Mouse (Mus musculus): ENCODE data around the gene Dcpp3. TPM values are rescaled to one million over a fixed set of nuclear protein-coding genes. Genes with fewer than 3 reads are reported as not detected.
A peak's percentile ranks its signal among the peaks of the same experiment; 100 is the strongest.
"Not testable (repeated sequence)": the region's sequence is repeated elsewhere in the genome, so short reads cannot be mapped to it uniquely, and the experiment has no call there.

Dcpp3 gene
- total RNA-seq (2018; cell fraction: chromatin; rRNA removed): not detected
- not detected for total RNA-seq (2018; cell fraction: cytosol; rRNA removed)
- not detected for total RNA-seq (2018; cell fraction: nucleus; rRNA removed)
- polyA plus RNA-seq (2018): not detected in 3 replicates

DNA sequence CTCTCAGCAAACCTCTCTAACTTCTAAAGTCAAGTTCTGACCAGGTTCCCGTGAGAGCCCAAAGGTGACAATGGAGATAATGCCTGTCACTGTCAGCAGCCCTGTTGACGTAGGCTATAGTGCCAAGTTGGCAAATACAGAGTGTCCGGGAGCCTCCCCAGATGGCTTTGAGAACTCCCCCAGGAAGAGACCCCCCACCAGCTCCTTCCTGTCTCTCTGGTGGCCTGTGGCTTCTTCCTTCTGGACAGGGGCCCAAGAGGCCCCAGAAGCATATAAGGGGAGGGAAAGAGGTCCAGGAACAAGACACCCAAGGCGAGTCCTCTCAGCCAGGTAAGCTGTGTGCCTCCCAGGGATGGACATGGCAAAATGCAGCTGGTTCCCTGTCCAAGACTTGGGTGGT, at the start of gene Dcpp3:
TSS of gene Dcpp3 (plus strand) at position 301 of the 400 bp plus-strand sequence.
- not testable (repeated sequence) for H3K27ac ChIP-seq; H3K79me2 ChIP-seq (ENCODE audit: inconsistent target); H3K36me3 ChIP-seq (ENCODE audit: inconsistent target); H3K4me3 ChIP-seq (ENCODE audit: inconsistent target)
- 43% methylated on average over 1 of the region's 4 CpGs for WGBS (ENCODE audit: missing documents)

DNA sequence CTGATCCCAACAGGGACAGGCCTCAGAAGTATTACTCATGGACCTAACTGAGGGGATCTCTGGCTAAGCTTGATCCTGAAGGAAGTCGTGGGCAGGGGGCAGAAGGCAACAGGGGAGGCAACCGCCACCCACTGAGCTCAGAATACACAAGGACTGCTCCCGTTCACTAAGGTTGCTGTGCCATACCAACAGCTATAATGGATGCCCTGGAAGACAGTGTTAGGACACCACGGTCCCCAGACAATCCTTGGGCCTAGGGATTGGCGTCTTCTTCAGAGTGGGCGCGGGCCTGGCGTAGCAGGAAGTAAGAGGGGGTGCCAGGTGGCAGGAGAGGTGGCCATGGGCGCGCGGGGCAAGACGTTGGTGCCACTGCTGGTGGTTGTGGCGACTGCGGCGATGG, 49.5 kb upstream of the Dcpp3 start, which contains the start of gene Prss21:
TSS of gene Prss21 (plus strand) at position 301 of the 400 bp plus-strand sequence.
- H3K27ac ChIP-seq: no peak within 1 kb of the TSS
- no peak within 1 kb of the TSS for H3K4me3 ChIP-seq (ENCODE audit: inconsistent target)
- 90% methylated on average over 15 of the region's 15 CpGs for WGBS (ENCODE audit: missing documents)

DNA sequence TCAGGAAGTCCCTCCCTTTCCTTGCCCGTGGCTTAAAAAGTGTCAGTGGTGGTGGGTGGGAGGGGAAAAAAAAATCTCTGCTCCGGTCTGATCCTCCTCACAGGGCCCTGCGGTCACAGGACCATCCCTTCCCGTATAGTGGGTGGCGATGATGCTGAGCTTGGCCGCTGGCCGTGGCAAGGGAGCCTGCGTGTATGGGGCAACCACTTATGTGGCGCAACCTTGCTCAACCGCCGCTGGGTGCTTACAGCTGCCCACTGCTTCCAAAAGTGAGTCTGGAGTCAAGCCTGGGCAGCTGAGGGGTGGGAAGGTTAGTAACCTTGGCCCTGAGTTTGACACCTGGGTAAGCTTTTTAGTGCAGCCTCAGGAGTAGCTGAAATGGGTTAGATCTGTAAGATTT, 48.7 kb upstream of the Dcpp3 start:
- no peak overlapping the region for H3K4me3 ChIP-seq (ENCODE audit: inconsistent target)
- 38% methylated on average over 7 of the region's 11 CpGs for WGBS (ENCODE audit: missing documents)
- no peaks in the 10 kb centered on the region for H3K79me2 ChIP-seq (ENCODE audit: inconsistent target)
- no peak overlapping the region for H3K27ac ChIP-seq
- H3K36me3 ChIP-seq (ENCODE audit: inconsistent target): no peaks in the 10 kb centered on the region

More for the DNA sequence above, 49.5 kb upstream of the Dcpp3 start, which contains the start of gene Prss21:
- H3K79me2 ChIP-seq (ENCODE audit: inconsistent target): no peaks in the 10 kb centered on the region
- H3K36me3 ChIP-seq (ENCODE audit: inconsistent target): no peaks in the 10 kb centered on the region

DNA sequence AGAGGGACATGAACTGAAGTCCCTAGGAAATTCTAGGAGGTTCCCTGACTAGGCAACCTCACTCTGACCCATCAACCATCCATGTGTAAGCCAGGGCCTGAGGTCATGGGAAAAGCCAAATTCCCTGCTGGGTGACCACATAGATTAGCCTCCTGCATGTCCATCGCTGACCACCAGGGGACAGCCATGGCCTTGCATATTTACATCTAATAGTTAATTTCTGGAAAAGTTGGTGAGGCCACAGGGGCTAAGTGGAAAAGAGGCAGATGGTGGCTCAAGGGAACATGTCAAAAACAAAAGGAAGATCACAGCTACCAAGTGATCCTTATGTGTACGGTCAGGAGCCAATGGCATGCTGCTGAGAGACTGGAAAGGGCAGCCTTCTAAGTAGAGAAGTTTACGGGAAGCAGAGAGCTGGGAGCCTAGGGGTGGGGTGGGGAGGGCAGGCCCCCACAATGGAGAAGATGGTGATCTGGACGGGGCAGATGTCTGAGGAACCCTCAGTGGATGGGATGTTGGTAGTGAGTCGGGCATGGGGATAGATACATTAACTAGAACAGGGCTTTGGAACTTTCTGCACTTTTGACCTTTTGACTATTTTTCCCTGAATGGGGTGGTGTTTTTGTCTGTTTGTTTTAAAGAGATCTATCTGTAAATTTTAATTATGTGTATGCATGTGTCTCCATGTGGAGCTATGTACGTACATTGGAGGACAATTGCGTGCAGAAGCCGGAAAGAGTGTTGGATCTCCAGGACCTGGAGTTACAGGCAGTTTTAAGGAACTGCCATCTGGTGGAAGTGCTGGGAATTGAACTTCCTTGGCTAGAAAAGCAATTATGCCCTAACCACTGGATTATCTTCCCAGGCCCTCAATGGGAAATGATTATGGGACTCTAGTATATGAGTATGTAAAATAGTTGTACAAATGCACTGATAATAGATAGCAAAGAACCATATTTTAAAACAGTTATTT, 43.1 kb upstream of the Dcpp3 start:
- H3K36me3 ChIP-seq (ENCODE audit: inconsistent target): no peaks in the 10 kb centered on the region
- no peaks in the 10 kb centered on the region for H3K79me2 ChIP-seq (ENCODE audit: inconsistent target)
- H3K4me3 ChIP-seq (ENCODE audit: inconsistent target): no peak overlapping the region
- no peak overlapping the region for H3K27ac ChIP-seq
- WGBS (ENCODE audit: missing documents): 65% methylated on average over 8 of the region's 8 CpGs

DNA sequence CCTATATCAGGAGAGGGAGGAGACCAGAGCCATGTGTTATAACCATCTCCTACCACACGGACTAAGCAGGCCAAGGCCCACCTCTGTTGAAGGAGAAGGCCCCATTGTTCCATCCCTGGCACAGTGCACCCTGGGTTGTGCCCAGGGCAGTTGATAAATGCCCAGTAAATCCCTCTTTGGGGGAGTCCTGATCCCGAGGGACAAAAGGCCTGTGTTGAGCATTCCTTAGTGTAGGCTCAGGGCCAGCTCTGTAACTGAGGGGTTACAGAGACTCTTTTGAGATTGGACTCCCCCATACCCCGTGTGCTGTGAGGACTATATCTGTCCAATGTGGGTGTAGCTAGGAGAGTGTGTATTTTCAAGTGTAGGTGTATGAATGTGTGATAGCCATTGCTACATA, 40.5 kb upstream of the Dcpp3 start:
- no peak overlapping the region for H3K27ac ChIP-seq
- H3K36me3 ChIP-seq (ENCODE audit: inconsistent target): no peaks in the 10 kb centered on the region
- H3K79me2 ChIP-seq (ENCODE audit: inconsistent target): no peaks in the 10 kb centered on the region
- 93% methylated on average over 3 of the region's 3 CpGs for WGBS (ENCODE audit: missing documents)
- no peak overlapping the region for H3K4me3 ChIP-seq (ENCODE audit: inconsistent target)

DNA sequence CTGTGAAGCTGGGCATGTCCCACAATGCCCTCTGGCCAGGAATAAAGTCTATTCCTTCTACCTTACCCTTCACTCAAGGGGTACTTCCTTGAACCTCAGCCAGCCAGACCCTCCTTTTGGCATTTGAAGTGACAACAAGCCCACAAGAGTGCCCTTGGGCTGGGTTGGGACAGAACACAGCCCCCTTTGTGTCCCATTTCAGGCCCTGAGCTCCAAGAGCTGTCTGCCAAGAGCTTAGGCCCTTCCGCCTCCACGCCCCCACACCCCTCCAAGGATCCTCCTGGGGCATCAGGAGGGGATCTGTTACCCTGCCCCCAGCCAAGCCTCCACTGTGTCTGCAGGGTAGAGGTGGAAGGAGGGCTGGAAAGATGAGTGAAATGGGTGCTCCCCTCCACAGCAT, 40.1 kb upstream of the Dcpp3 start:
- 77% methylated on average over 2 of the region's 2 CpGs for WGBS (ENCODE audit: missing documents)
- no peaks in the 10 kb centered on the region for H3K79me2 ChIP-seq (ENCODE audit: inconsistent target)
- no peak overlapping the region for H3K4me3 ChIP-seq (ENCODE audit: inconsistent target)
- H3K27ac ChIP-seq: no peak overlapping the region
- H3K36me3 ChIP-seq (ENCODE audit: inconsistent target): no peaks in the 10 kb centered on the region

DNA sequence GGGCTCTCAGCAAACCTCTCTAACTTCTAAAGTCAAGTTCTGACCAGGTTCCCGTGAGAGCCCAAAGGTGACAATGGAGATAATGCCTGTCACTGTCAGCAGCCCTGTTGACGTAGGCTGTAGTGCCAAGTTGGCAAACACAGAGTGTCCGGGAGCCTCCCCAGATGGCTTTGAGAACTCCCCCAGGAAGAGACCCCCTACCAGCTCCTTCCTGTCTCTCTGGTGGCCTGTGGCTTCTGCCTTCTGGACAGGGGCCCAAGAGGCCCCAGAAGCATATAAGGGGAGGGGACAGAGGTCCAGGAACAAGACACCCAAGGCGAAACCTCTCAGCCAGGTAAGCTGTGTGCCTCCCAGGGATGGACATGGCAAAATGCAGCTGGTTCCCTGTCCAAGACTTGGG, 36.7 kb upstream of the Dcpp3 start, which contains the start of the genes Dcpp1 and Dcpp2:
TSS of gene Dcpp1 (plus strand) at position 301 of the 400 bp plus-strand sequence.
TSS of gene Dcpp2 (plus strand) at position 305 of the 400 bp plus-strand sequence.
- not testable (repeated sequence) for H3K36me3 ChIP-seq (ENCODE audit: inconsistent target); H3K79me2 ChIP-seq (ENCODE audit: inconsistent target); H3K27ac ChIP-seq; H3K4me3 ChIP-seq (ENCODE audit: inconsistent target)
- 74% methylated on average over 3 of the region's 4 CpGs for WGBS (ENCODE audit: missing documents)

DNA sequence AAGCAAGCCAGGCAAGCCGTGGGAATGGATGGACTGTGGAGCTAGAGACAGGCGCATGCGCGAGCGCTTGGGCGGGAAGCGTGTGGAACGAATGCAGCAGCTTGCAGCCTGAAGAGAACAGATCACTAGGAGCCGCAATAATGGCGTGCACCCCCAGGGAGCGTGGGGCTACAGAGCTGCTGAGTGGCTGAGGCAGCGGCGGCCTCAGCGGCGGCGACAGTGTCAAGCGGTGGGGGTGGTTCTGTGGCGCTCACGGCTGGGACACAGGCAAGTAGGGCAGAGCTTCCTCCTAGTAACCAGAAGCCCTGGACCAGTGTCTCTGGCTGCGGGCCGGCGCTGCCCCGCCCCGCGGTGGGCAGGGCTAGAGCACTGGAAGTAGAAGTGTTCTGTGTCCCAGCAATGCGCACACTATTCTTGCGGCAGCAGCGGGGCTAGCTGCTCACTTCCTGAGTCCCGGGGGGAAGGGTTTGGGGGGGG, 7.3 kb downstream of the Dcpp3 start:
- Histone ChIP-seq H3K27ac (0 out of 2 replicates have a peak overlapping the region, but pooled peaks have one; percentile 22), H3K4me3 (ENCODE audit: inconsistent target) (peak overlapping the region; percentile 39), H3K79me2 (ENCODE audit: inconsistent target) (no peaks in the 10 kb centered on the region), H3K36me3 (ENCODE audit: inconsistent target) (no peaks in the 10 kb centered on the region)
- 2% methylated on average over 24 of the region's 29 CpGs for WGBS (ENCODE audit: missing documents)

DNA sequence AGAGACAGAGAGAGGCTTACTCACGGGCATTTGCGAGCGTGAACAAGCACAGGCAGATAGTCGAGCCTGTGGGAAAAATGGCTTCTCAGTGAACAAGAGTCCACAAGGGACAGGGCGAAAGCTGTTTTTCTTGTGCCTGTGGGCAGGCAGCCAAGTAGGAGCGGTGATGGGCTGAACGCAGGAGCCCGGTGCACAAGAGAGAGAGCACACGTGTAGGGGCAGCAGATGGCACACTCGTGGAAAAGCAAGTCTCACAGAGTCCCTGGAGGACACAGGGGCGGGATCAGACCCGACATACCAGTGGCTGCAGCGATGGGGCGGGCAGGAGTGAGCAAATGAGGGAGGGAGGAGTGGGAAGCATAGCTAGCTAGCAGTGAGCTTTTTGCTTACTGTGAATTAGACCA, 7.8 kb downstream of the Dcpp3 start:
- peak overlapping the region; percentile 22; the same call in 1 of the 2 replicates for H3K27ac ChIP-seq
- H3K79me2 ChIP-seq (ENCODE audit: inconsistent target): no peaks in the 10 kb centered on the region
- 3% methylated on average over 14 of the region's 14 CpGs for WGBS (ENCODE audit: missing documents)
- H3K4me3 ChIP-seq (ENCODE audit: inconsistent target): peak overlapping the region; percentile 39
- no peaks in the 10 kb centered on the region for H3K36me3 ChIP-seq (ENCODE audit: inconsistent target)

DNA sequence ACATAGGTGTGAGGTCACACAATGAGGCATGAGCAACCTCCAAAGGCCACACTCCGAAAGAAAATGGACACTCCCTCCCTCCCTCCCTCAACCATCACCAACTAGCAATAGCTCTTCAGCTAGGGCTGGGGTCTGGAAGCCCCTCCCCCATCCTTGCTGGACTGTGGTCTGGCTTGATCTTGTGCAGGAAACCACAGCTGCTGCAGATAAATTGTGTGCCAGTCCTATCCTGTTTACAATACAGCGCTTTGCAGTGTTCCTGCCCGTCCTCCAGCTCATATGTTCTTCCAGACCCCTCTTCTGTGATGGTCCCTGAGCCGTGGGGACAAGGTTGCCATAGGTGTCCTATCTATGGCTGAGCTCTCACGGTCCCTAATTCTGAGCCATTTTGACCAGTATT, 13.9 kb downstream of the Dcpp3 start:
- no peak overlapping the region for H3K27ac ChIP-seq
- H3K79me2 ChIP-seq (ENCODE audit: inconsistent target): no peaks in the 10 kb centered on the region
- no peak overlapping the region for H3K4me3 ChIP-seq (ENCODE audit: inconsistent target)
- H3K36me3 ChIP-seq (ENCODE audit: inconsistent target): no peaks in the 10 kb centered on the region
- WGBS (ENCODE audit: missing documents): 50% methylated on average over 5 of the region's 5 CpGs

DNA sequence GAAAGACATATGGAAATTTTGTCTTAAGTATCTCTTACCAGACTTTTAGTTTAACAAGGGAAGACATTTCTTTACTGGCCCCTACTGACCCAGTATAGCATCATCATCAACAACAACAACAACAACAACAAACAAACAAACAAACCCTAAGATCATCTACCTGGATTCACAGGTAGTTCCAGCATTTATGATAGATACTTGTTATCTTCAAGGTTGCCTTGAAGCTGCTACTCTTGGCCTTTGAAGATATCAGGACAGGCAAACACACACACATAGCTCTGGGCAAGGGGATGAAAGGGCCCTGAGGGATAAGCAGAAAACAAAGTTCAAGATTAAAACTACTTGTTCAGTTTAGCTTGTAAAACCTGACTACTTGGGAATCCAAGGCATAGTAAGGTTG, 24.1 kb downstream of the Dcpp3 start, which contains the start of gene Sbp:
TSS of gene Sbp (plus strand) at position 301 of the 400 bp plus-strand sequence.
- no peaks in the 10 kb centered on the region for H3K79me2 ChIP-seq (ENCODE audit: inconsistent target)
- no peak within 1 kb of the TSS for H3K27ac ChIP-seq
- no peak within 1 kb of the TSS for H3K4me3 ChIP-seq (ENCODE audit: inconsistent target)
- H3K36me3 ChIP-seq (ENCODE audit: inconsistent target): no peaks in the 10 kb centered on the region

DNA sequence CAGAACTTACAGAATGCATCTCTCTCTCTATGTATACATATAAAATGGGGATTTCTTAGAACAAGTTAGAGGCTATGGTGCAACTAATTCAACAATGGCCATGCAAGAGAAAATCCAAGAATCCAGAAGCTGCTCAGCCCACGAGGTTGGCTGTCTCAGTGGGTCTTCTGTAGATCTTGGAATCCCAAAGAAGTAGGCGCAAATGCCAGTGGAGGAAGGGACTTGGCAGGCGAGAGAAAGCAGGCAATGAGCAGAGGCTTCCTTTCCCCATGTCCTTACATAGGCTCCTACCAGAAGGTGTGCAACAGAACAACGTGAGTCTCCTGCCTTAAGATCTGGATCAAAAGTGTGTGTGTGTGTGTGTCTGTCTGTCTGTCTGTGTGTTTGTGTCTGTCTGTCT, 30.2 kb downstream of the Dcpp3 start:
- H3K36me3 ChIP-seq (ENCODE audit: inconsistent target); H3K27ac ChIP-seq; H3K79me2 ChIP-seq (ENCODE audit: inconsistent target); H3K4me3 ChIP-seq (ENCODE audit: inconsistent target): not testable (repeated sequence)
- WGBS (ENCODE audit: missing documents): 90% methylated on average over 4 of the region's 4 CpGs

DNA sequence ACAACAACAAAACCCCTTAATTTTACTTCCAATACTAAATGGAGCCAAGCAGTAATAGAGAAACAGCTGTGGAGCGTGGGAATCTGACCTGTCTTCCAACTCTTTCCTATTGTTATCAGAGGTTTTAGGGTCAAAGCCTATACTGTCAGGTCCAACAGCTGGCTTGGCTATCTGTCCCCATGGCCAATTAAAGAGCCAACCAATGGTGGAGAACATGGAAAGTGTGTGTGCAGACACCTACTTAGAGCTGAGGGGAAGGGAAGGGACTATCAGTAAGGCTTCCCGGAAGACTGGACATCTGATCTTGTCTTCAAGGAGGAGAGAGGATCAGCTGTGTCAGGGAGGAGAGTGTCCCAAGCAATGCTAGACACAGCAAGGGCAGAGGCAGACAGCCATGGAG, 31.8 kb downstream of the Dcpp3 start:
- H3K79me2 ChIP-seq (ENCODE audit: inconsistent target): no peaks in the 10 kb centered on the region
- H3K36me3 ChIP-seq (ENCODE audit: inconsistent target): no peaks in the 10 kb centered on the region
- H3K4me3 ChIP-seq (ENCODE audit: inconsistent target): no peak overlapping the region
- H3K27ac ChIP-seq: no peak overlapping the region
- 91% methylated on average over 2 of the region's 2 CpGs for WGBS (ENCODE audit: missing documents)

DNA sequence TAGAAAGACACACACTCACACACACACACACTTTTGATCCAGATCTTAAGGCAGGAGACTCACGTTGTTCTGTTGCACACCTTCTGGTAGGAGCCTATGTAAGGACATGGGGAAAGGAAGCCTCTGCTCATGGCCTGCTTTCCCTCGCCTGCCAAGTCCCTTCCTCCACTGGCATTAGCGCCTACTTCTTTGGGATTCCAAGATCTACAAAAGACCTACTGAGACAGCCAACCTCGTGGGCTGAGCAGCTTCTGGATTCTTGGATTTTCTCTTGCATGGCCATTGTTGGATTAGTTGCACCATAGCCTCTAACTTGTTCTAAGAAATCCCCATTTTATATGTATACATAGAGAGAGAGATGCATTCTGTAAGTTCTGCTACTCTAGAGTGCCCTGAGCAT, 33.6 kb downstream of the Dcpp3 start:
- H3K4me3 ChIP-seq (ENCODE audit: inconsistent target); H3K36me3 ChIP-seq (ENCODE audit: inconsistent target); H3K27ac ChIP-seq; H3K79me2 ChIP-seq (ENCODE audit: inconsistent target): not testable (repeated sequence)
- WGBS (ENCODE audit: missing documents): 90% methylated on average over 4 of the region's 4 CpGs

DNA sequence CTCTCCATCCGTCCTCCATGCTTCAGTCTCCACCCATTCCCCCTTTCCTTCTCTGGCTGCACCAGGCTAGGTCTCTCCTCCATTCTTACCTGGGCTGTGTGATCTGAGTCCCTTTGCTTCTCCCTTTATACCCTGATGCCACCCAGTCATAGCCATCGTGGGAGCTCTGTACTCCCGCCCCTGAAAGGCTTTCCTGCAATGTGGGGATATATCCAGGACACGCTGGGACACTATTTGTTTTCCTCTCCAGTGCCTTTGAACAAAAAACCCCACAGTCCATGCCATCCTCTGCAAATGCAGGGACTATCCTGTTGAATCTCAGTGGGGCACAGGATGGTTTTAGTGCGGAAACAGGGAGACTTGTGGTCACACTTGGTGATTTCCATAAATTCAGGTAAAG, 37.9 kb downstream of the Dcpp3 start, which contains the start of gene Sbpl:
TSS of gene Sbpl (minus strand) at position 101 of the 400 bp plus-strand sequence.
- Histone ChIP-seq H3K36me3 (ENCODE audit: inconsistent target) (no peaks in the 10 kb centered on the region), H3K27ac (no peak within 1 kb of the TSS), H3K79me2 (ENCODE audit: inconsistent target) (no peaks in the 10 kb centered on the region), H3K4me3 (ENCODE audit: inconsistent target) (no peak within 1 kb of the TSS)
- WGBS (ENCODE audit: missing documents): 83% methylated on average over 5 of the region's 5 CpGs
